Mouse (Mus musculus): ENCODE data around the gene H2al1h. TPM values are rescaled to one million over a fixed set of nuclear protein-coding genes. Genes with fewer than 3 reads are reported as not detected.
"Not testable (repeated sequence)": the region's sequence is repeated elsewhere in the genome, so short reads cannot be mapped to it uniquely, and the experiment has no call there.

H2al1h gene
- not detected in 2 replicates for polyA plus RNA-seq (2012)

GRCm38 (mm10) chrX:11321192-11321591, at the start of gene H2al1h:
TSS of gene H2al1h (plus strand) at chrX:11321492.
- not testable (repeated sequence) for TF ChIP-seq GATA1 (IDR thresholded peaks at IDR 0.05; ENCODE audit: low read length)

GRCm38 (mm10) chrX:11273190-11273589, 48.1 kb upstream of the H2al1h start:
- no peak for TF ChIP-seq GATA1 (IDR thresholded peaks at IDR 0.05; ENCODE audit: low read length)

GRCm38 (mm10) chrX:11277083-11277482, 44.2 kb upstream of the H2al1h start:
- TF ChIP-seq GATA1 (IDR thresholded peaks at IDR 0.05; ENCODE audit: low read length) = no peak

GRCm38 (mm10) chrX:11280741-11281140, 40.6 kb upstream of the H2al1h start:
- TF ChIP-seq GATA1 (IDR thresholded peaks at IDR 0.05; ENCODE audit: low read length) = no peak

GRCm38 (mm10) chrX:11288306-11288882, 32.9 kb upstream of the H2al1h start:
- no peak for TF ChIP-seq GATA1 (IDR thresholded peaks at IDR 0.05; ENCODE audit: low read length)

GRCm38 (mm10) chrX:11289244-11289643, 32.0 kb upstream of the H2al1h start:
- TF ChIP-seq GATA1 (IDR thresholded peaks at IDR 0.05; ENCODE audit: low read length) = no peak

GRCm38 (mm10) chrX:11298957-11299356, 22.3 kb upstream of the H2al1h start, which contains the start of gene H2al1a:
TSS of gene H2al1a (plus strand) at chrX:11299257.
- TF ChIP-seq GATA1 (IDR thresholded peaks at IDR 0.05; ENCODE audit: low read length) = not testable (repeated sequence)

GRCm38 (mm10) chrX:11302132-11302531, 19.2 kb upstream of the H2al1h start, which contains the start of gene H2al1b:
TSS of gene H2al1b (plus strand) at chrX:11302432.
- TF ChIP-seq GATA1 (IDR thresholded peaks at IDR 0.05; ENCODE audit: low read length) = not testable (repeated sequence)

- TF ChIP-seq GATA1 (IDR thresholded peaks at IDR 0.05; ENCODE audit: low read length) = not testable (repeated sequence)
Observed at GRCm38 (mm10) chrX:11305355-11305754, 15.9 kb upstream of the H2al1h start, which contains the start of gene H2al1c. TSS of gene H2al1c (plus strand) at chrX:11305655.

- TF ChIP-seq GATA1 (IDR thresholded peaks at IDR 0.05; ENCODE audit: low read length) = not testable (repeated sequence)
Observed at GRCm38 (mm10) chrX:11308524-11308923, 12.8 kb upstream of the H2al1h start, which contains the start of gene H2al1d. TSS of gene H2al1d (plus strand) at chrX:11308824.

- not testable (repeated sequence) for TF ChIP-seq GATA1 (IDR thresholded peaks at IDR 0.05; ENCODE audit: low read length)
Observed at GRCm38 (mm10) chrX:11311634-11312033, 9.7 kb upstream of the H2al1h start, which contains the start of gene H2al1e. TSS of gene H2al1e (plus strand) at chrX:11311934.

GRCm38 (mm10) chrX:11314858-11315257, 6.4 kb upstream of the H2al1h start, which contains the start of gene H2al1f:
TSS of gene H2al1f (plus strand) at chrX:11315158.
- not testable (repeated sequence) for TF ChIP-seq GATA1 (IDR thresholded peaks at IDR 0.05; ENCODE audit: low read length)

- TF ChIP-seq GATA1 (IDR thresholded peaks at IDR 0.05; ENCODE audit: low read length) = not testable (repeated sequence)
Observed at GRCm38 (mm10) chrX:11317956-11318355, 3.3 kb upstream of the H2al1h start, which contains the start of gene H2al1g. TSS of gene H2al1g (plus strand) at chrX:11318256.

GRCm38 (mm10) chrX:11324359-11324758, 3.1 kb downstream of the H2al1h start, which contains the start of gene H2al1i:
TSS of gene H2al1i (plus strand) at chrX:11324659.
- not testable (repeated sequence) for TF ChIP-seq GATA1 (IDR thresholded peaks at IDR 0.05; ENCODE audit: low read length)

GRCm38 (mm10) chrX:11327522-11327921, 6.2 kb downstream of the H2al1h start, which contains the start of gene H2al1j:
TSS of gene H2al1j (plus strand) at chrX:11327822.
- TF ChIP-seq GATA1 (IDR thresholded peaks at IDR 0.05; ENCODE audit: low read length) = not testable (repeated sequence)

- no peak for TF ChIP-seq GATA1 (IDR thresholded peaks at IDR 0.05; ENCODE audit: low read length)
Observed at GRCm38 (mm10) chrX:11345762-11346161, 24.5 kb downstream of the H2al1h start.

GRCm38 (mm10) chrX:11346756-11347155, 25.5 kb downstream of the H2al1h start:
- no peak for TF ChIP-seq GATA1 (IDR thresholded peaks at IDR 0.05; ENCODE audit: low read length)
